Mouse (Mus musculus) midbrain, embryonic 10.5 days (tissue): ENCODE data around the gene Adcy9. TPM values are rescaled to one million over a fixed set of nuclear protein-coding genes. Genes with fewer than 3 reads are reported as not detected.

Experiments used
- DNase-seq: peaks from one replicate; pipeline ENCODE4 v3.0.0-alpha.2; 2017; ENCODE audit warnings: low spot score
- H3K27ac ChIP-seq: fragments of 300-500 bp; sonication (generic); replicated peaks from 2 replicates; pipeline ENCODE4 v1.5.1; 2016; ENCODE audit warnings: mild to moderate bottlenecking
- H3K27me3 ChIP-seq: fragments of 300-500 bp; sonication (generic); 2 replicates; pipeline ENCODE4 v1.6.1; 2016; ENCODE audit warnings: low read depth, mild to moderate bottlenecking; ENCODE audit not compliant: poor library complexity, severe bottlenecking
- H3K36me3 ChIP-seq: fragments of 300-500 bp; sonication (generic); 2 replicates; pipeline ENCODE4 v1.6.1; 2016; ENCODE audit warnings: mild to moderate bottlenecking, moderate library complexity
- H3K4me1 ChIP-seq: fragments of 300-500 bp; sonication (generic); 2 replicates; pipeline ENCODE4 v1.6.1; 2016
- H3K4me3 ChIP-seq: fragments of 300-500 bp; sonication (generic); 2 replicates; pipeline ENCODE4 v1.5.1; 2016; ENCODE audit warnings: mild to moderate bottlenecking, moderate library complexity
- H3K9me3 ChIP-seq: fragments of 300-500 bp; sonication (generic); replicated peaks from 2 replicates; pipeline ENCODE4 v1.6.1; 2016; ENCODE audit warnings: mild to moderate bottlenecking
- WGBS: fragments of 180-500 bp; shearing (Covaris S2); methylation state at CpG from one replicate; pipeline ENCODE4 v1.1.7; 2016; 5-methylcytosine and 5-hydroxymethylcytosine counted together
- polyA plus RNA-seq: library from polyadenylated mRNA; unstranded; fragments of >200 nt; fragmentation: Nextera tagmentation; extraction: Ambion mirVana; gene quantifications from 2 replicates; pipeline ENCODE4 v1.2.1, GENCODE M21; 2016

Adcy9 gene
- polyA plus RNA-seq, 1 experiment from 2014 or later: 0.56 TPM

DNA sequence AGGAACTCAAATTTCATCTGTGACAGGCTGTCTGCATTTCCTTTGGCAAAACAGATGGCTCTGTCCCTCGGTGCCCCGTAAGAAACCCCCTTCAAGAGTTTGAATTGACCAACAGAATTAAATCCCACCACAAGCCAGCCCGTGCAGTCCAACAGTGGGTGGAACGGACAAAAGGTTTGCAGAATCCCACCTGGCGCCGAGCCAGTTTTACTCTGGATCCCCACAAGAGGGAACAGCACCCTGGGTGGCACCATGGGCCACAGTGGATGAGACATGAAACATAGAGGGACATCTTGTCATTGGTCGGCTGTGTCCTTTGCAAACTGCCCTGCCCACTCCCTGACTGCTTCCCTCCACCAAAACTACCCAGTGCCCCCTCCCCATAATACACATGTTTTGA is 133.7 kb downstream of the Adcy9 start:
- WGBS: 90% methylated on average over 7 of the region's 7 CpGs
- no peaks in the 10 kb centered on the region for H3K4me1 ChIP-seq
- no peaks in the 10 kb centered on the region for H3K9me3 ChIP-seq
- H3K27me3 ChIP-seq: no peaks in the 10 kb centered on the region
- no peak overlapping the region for H3K27ac ChIP-seq
- DNase-seq: no peak
- H3K36me3 ChIP-seq: no peaks in the 10 kb centered on the region
- H3K4me3 ChIP-seq: no peak overlapping the region

DNA sequence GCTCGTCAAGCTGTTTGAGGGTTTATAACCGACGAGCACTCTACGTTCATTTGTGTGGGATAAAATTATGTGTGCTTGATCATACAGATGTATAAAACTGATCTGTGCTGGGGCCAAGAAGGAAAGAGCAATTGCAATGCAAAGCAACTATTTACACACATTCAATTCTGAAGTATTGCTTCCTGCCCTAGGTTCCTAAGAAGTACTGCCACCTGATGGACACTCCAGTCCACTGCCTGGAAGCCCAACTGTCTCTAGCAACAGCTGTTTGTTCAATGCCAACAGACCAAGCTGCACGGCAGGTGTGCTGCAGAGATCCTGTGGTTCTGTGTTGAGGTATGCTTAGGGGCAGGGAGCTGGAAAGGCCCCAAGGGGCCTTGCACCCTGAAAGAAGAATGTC is 135.0 kb downstream of the Adcy9 start:
- Histone ChIP-seq H3K27me3 (no peaks in the 10 kb centered on the region), H3K4me1 (no peaks in the 10 kb centered on the region), H3K4me3 (no peak overlapping the region), H3K9me3 (no peaks in the 10 kb centered on the region), H3K36me3 (no peaks in the 10 kb centered on the region), H3K27ac (no peak overlapping the region)
- DNase-seq: no peak
- 80% methylated on average over 5 of the region's 5 CpGs for WGBS

- H3K4me1 ChIP-seq: no peaks in the 10 kb centered on the region
- DNase-seq: no peak
- H3K36me3 ChIP-seq: no peaks in the 10 kb centered on the region
- H3K27ac ChIP-seq: no peak overlapping the region
- no peaks in the 10 kb centered on the region for H3K9me3 ChIP-seq
- H3K4me3 ChIP-seq: no peak overlapping the region
- no peaks in the 10 kb centered on the region for H3K27me3 ChIP-seq
- WGBS: 90% methylated on average over 11 of the region's 11 CpGs
Measured at GRCm38 (mm10) chr16:4283267-4283851, 136.9 kb downstream of the Adcy9 start.

DNA sequence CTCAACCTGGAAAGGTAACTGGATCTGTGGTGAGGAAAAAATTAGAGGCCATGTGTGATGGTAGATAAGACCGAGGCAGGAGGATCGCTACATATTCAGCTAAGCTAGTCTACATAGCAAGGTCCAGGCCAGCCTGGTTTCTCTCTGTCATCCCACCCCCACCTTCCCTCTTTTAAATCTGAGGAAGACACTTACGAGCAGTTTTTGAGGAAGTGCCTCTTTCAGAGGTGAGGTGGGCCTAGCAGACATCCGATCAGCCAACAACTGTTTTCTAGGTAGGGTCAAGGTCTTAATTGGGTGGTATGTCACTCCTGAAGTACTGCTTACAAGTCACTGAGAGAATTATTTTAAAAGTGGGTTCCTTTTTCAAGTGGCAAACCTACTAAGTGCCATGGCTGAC is 138.8 kb downstream of the Adcy9 start:
- Histone ChIP-seq H3K36me3 (no peaks in the 10 kb centered on the region), H3K4me1 (no peaks in the 10 kb centered on the region), H3K4me3 (no peak overlapping the region), H3K27me3 (no peaks in the 10 kb centered on the region), H3K27ac (no peak overlapping the region), H3K9me3 (no peaks in the 10 kb centered on the region)
- 91% methylated on average over 4 of the region's 4 CpGs for WGBS
- no peak for DNase-seq

- Histone ChIP-seq H3K4me3 (no peak overlapping the region), H3K27ac (no peak overlapping the region), H3K4me1 (no peaks in the 10 kb centered on the region), H3K27me3 (no peaks in the 10 kb centered on the region), H3K9me3 (no peaks in the 10 kb centered on the region), H3K36me3 (no peaks in the 10 kb centered on the region)
- no peak for DNase-seq
- WGBS: 87% methylated on average over 9 of the region's 9 CpGs
Measured at GRCm38 (mm10) chr16:4280949-4281348, 139.3 kb downstream of the Adcy9 start.

DNA sequence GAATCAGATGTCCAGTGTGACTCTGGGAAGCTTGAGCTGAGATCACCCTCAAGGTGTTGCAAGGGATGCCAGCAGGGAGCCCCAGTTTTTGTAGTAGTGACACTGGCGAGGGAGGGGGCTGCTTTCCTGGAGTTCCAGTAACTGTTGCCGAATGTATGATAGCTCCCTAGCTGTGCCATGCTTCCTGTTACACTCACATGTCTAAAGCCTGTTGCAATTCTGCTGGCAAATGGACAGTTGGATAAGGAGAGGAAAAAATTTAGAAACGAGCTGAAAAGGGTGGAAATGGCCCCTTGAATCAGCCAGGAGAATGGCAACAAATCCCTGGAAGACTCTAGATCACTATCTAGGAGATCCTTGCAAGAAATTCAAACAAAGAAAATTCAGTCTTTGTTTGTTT is 140.7 kb downstream of the Adcy9 start:
- no peaks in the 10 kb centered on the region for H3K36me3 ChIP-seq
- no peaks in the 10 kb centered on the region for H3K27me3 ChIP-seq
- no peaks in the 10 kb centered on the region for H3K9me3 ChIP-seq
- 81% methylated on average over 3 of the region's 3 CpGs for WGBS
- H3K4me3 ChIP-seq: no peak overlapping the region
- DNase-seq: no peak
- H3K4me1 ChIP-seq: no peaks in the 10 kb centered on the region
- H3K27ac ChIP-seq: no peak overlapping the region

- Histone ChIP-seq H3K4me1 (no peaks in the 10 kb centered on the region), H3K36me3 (no peaks in the 10 kb centered on the region), H3K27ac (no peak overlapping the region), H3K4me3 (no peak overlapping the region), H3K27me3 (no peaks in the 10 kb centered on the region), H3K9me3 (no peaks in the 10 kb centered on the region)
- 84% methylated on average over 5 of the region's 5 CpGs for WGBS
- no peak for DNase-seq
Measured at GRCm38 (mm10) chr16:4276621-4277020, 143.7 kb downstream of the Adcy9 start.

- Histone ChIP-seq H3K27ac (no peak overlapping the region), H3K9me3 (no peaks in the 10 kb centered on the region), H3K27me3 (no peaks in the 10 kb centered on the region), H3K4me3 (no peak overlapping the region), H3K36me3 (no peaks in the 10 kb centered on the region), H3K4me1 (no peaks in the 10 kb centered on the region)
- no peak for DNase-seq
- WGBS: 84% methylated on average over 2 of the region's 2 CpGs
Measured at GRCm38 (mm10) chr16:4276151-4276550, 144.1 kb downstream of the Adcy9 start.

GRCm38 (mm10) chr16:4273702-4274476 is 146.4 kb downstream of the Adcy9 start:
- no peaks in the 10 kb centered on the region for H3K36me3 ChIP-seq
- 84% methylated on average over 12 of the region's 12 CpGs for WGBS
- DNase-seq: no peak
- no peak overlapping the region for H3K27ac ChIP-seq
- no peaks in the 10 kb centered on the region for H3K27me3 ChIP-seq
- no peaks in the 10 kb centered on the region for H3K9me3 ChIP-seq
- H3K4me3 ChIP-seq: no peak overlapping the region
- no peaks in the 10 kb centered on the region for H3K4me1 ChIP-seq

GRCm38 (mm10) chr16:4272254-4272653 is 148.0 kb downstream of the Adcy9 start:
- no peaks in the 10 kb centered on the region for H3K9me3 ChIP-seq
- peaks cover 8% of the 10 kb centered on the region for H3K27me3 ChIP-seq
- 85% methylated on average over 3 of the region's 3 CpGs for WGBS
- H3K4me3 ChIP-seq: no peak overlapping the region
- no peak for DNase-seq
- H3K4me1 ChIP-seq: peaks cover 9% of the 10 kb centered on the region
- H3K36me3 ChIP-seq: no peaks in the 10 kb centered on the region
- H3K27ac ChIP-seq: no peak overlapping the region

DNA sequence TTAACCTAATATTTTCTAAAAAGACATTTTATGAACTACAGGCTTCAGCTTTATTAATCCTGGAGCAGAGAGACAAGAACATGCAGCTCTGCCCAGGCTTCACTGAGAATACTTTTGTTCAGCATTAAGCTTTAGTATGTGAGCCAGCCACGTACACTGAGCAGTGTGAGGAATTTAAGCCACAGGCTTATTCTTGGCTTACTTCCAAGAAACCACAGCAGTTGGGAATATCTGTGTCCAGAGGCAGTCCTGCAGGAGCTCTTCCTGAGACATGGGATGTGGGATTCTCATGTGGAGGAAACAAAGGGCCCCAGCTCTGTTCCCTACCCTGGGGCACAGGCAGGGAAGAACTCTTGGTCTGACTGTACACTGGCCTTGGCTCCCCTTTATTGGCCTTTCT is 149.4 kb downstream of the Adcy9 start:
- no peak for DNase-seq
- Histone ChIP-seq H3K36me3 (no peaks in the 10 kb centered on the region), H3K9me3 (no peaks in the 10 kb centered on the region), H3K27ac (no peak overlapping the region), H3K27me3 (peaks cover 17% of the 10 kb centered on the region), H3K4me1 (peaks cover 9% of the 10 kb centered on the region), H3K4me3 (no peak overlapping the region)
- WGBS: 80% methylated on average over 1 of the region's 1 CpGs

- peaks cover 17% of the 10 kb centered on the region for H3K27me3 ChIP-seq
- peak overlapping the region; percentile 78 for H3K27ac ChIP-seq
- WGBS: 9% methylated on average over 40 of the region's 40 CpGs
- no peaks in the 10 kb centered on the region for H3K9me3 ChIP-seq
- H3K36me3 ChIP-seq: no peaks in the 10 kb centered on the region
- H3K4me1 ChIP-seq: peaks cover 9% of the 10 kb centered on the region
- peak overlapping the region; percentile 58 for H3K4me3 ChIP-seq
- peak; percentile 86 for DNase-seq
Measured at GRCm38 (mm10) chr16:4267857-4268666, 152.2 kb downstream of the Adcy9 start.

DNA sequence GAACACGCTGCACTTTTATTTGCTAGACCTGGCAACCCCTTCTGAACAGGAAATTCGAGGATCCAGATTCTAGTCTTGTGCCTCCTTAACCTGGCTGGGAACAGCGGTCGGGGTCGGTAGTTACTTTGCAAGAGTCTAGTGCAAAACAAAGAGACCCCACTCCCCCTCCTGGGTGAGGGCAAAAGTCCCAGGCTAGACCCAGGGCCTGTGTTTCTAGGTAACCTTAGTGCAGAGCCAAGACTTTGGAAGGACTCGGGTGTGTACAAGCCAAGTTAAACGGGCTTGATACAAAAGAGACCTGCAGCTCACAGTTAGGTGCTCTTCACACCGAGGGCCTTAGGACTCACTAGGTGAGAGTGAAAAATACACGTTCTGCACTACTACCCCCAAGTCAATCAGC is 152.8 kb downstream of the Adcy9 start:
- Histone ChIP-seq H3K27me3 (peaks cover 17% of the 10 kb centered on the region), H3K36me3 (no peaks in the 10 kb centered on the region), H3K4me1 (peaks cover 9% of the 10 kb centered on the region), H3K27ac (peak overlapping the region; percentile 78; the same call in 1 of the 2 replicates), H3K9me3 (no peaks in the 10 kb centered on the region), H3K4me3 (peak overlapping the region; percentile 58)
- 57% methylated on average over 9 of the region's 9 CpGs for WGBS
- DNase-seq: no peak
